In genomic region chr12:102633083-102633501, GRCm38 (mm10) we compare ENCODE assay signal across 10 mouse cellular contexts.
DNase-seq lines count a peak whose midpoint lies in the region; ATAC-seq lines count a peak whose summit lies in the region.
"Had no signal": no experiment of that assay in that cellular context is flagged by ENCODE, and none has a peak within 500 bp of the region (broad histone marks: within the 10 kb centered on the region; RNA-seq: fewer than 3 reads in every experiment).

No protein-coding gene starts in this region.

- H3K9ac ChIP-seq in forebrain, embryonic 15.5 days (replicated peaks), result no peak overlapping the region
- H3K9ac ChIP-seq in forebrain, embryonic 12.5 days, result no peak overlapping the region
- H3K9ac ChIP-seq in neural tube, embryonic 14.5 days (replicated peaks; ENCODE audit: low read depth, low read length), result no peak overlapping the region
- no peak overlapping the region for H3K9ac ChIP-seq in neural tube, embryonic 15.5 days (replicated peaks)
- H3K9ac ChIP-seq: limb, embryonic 12.5 days; stomach, embryonic 15.5 days had no signal

- H3K36me3 ChIP-seq in forebrain, embryonic 15.5 days, result no peaks in the 10 kb centered on the region
- no peaks in the 10 kb centered on the region for H3K36me3 ChIP-seq in forebrain, embryonic 12.5 days (replicated peaks)
- H3K36me3 ChIP-seq in neural tube, embryonic 14.5 days (ENCODE audit: control insufficient read depth, insufficient read depth, low read length), result no peaks in the 10 kb centered on the region
- no peaks in the 10 kb centered on the region for H3K36me3 ChIP-seq in neural tube, embryonic 15.5 days
- H3K36me3 ChIP-seq: limb, embryonic 12.5 days; stomach, embryonic 15.5 days had no signal

- H3K27ac ChIP-seq in forebrain, embryonic 15.5 days (replicated peaks), result 0 out of 2 replicates have a peak overlapping the region, but pooled peaks have one; percentile 8
- H3K27ac ChIP-seq in forebrain, embryonic 12.5 days, result no peak overlapping the region
- no peak overlapping the region for H3K27ac ChIP-seq in neural tube, embryonic 14.5 days (ENCODE audit: low read depth, low read length)
- no peak overlapping the region for H3K27ac ChIP-seq in neural tube, embryonic 15.5 days (replicated peaks)
- H3K27ac ChIP-seq: limb, embryonic 12.5 days; stomach, embryonic 15.5 days had no signal

- 0 out of 2 replicates have a peak, but pooled peaks have one; percentile 18 for ATAC-seq in forebrain, embryonic 15.5 days (replicated peaks)
- no peak for ATAC-seq in forebrain, embryonic 12.5 days (ENCODE audit: low FRiP score)
- ATAC-seq in neural tube, embryonic 14.5 days (ENCODE audit: low read depth), result 0 out of 2 replicates have a peak, but pooled peaks have one; percentile 19
- ATAC-seq in neural tube, embryonic 15.5 days (ENCODE audit: low FRiP score), result no peak
- no peak for ATAC-seq in erythroblast, adult 5-6 weeks (replicated peaks; ENCODE audit: low FRiP score, poor library complexity, severe bottlenecking)

- H3K9me3 ChIP-seq in forebrain, embryonic 15.5 days, result no peaks in the 10 kb centered on the region
- no peaks in the 10 kb centered on the region for H3K9me3 ChIP-seq in forebrain, embryonic 12.5 days
- H3K9me3 ChIP-seq in neural tube, embryonic 14.5 days (ENCODE audit: control insufficient read depth, low read length), result no peaks in the 10 kb centered on the region
- no peaks in the 10 kb centered on the region for H3K9me3 ChIP-seq in neural tube, embryonic 15.5 days (replicated peaks)
- H3K9me3 ChIP-seq: limb, embryonic 12.5 days; stomach, embryonic 15.5 days had no signal

- H3K4me3 ChIP-seq in forebrain, embryonic 15.5 days, result no peak overlapping the region
- no peak overlapping the region for H3K4me3 ChIP-seq in forebrain, embryonic 12.5 days (replicated peaks)
- no peak overlapping the region for H3K4me3 ChIP-seq in neural tube, embryonic 14.5 days (ENCODE audit: low read depth, low read length)
- H3K4me3 ChIP-seq in neural tube, embryonic 15.5 days (replicated peaks), result no peak overlapping the region
- H3K4me3 ChIP-seq: limb, embryonic 12.5 days; stomach, embryonic 15.5 days had no signal

- no peaks in the 10 kb centered on the region for H3K27me3 ChIP-seq in forebrain, embryonic 15.5 days
- H3K27me3 ChIP-seq in forebrain, embryonic 12.5 days, result no peaks in the 10 kb centered on the region
- no peaks in the 10 kb centered on the region for H3K27me3 ChIP-seq in neural tube, embryonic 14.5 days (ENCODE audit: control insufficient read depth, insufficient read depth, low read length)
- no peaks in the 10 kb centered on the region for H3K27me3 ChIP-seq in neural tube, embryonic 15.5 days (replicated peaks)
- H3K27me3 ChIP-seq: limb, embryonic 12.5 days; stomach, embryonic 15.5 days had no signal

- H3K4me2 ChIP-seq in forebrain, embryonic 15.5 days (replicated peaks), result no peak overlapping the region
- H3K4me2 ChIP-seq in forebrain, embryonic 12.5 days, result no peak overlapping the region
- no peak overlapping the region for H3K4me2 ChIP-seq in neural tube, embryonic 14.5 days (ENCODE audit: low read depth, low read length)
- no peak overlapping the region for H3K4me2 ChIP-seq in neural tube, embryonic 15.5 days
- H3K4me2 ChIP-seq: limb, embryonic 12.5 days; stomach, embryonic 15.5 days had no signal

- H3K4me1 ChIP-seq in forebrain, embryonic 15.5 days, result peaks cover 24% of the 10 kb centered on the region
- H3K4me1 ChIP-seq in forebrain, embryonic 12.5 days, result peaks cover 13% of the 10 kb centered on the region
- peaks cover 5% of the 10 kb centered on the region; the same call in 1 of the 2 replicates for H3K4me1 ChIP-seq in neural tube, embryonic 14.5 days (ENCODE audit: control insufficient read depth, insufficient read depth, low read length)
- H3K4me1 ChIP-seq in neural tube, embryonic 15.5 days, result peaks cover 33% of the 10 kb centered on the region
- H3K4me1 ChIP-seq: limb, embryonic 12.5 days; stomach, embryonic 15.5 days had no signal

- 41% methylated on average over 4 of the region's 4 CpGs for WGBS in forebrain, embryonic 15.5 days
- WGBS in forebrain, embryonic 12.5 days, result 65% methylated on average over 4 of the region's 4 CpGs
- WGBS in neural tube, embryonic 14.5 days, result 50% methylated on average over 4 of the region's 4 CpGs
- WGBS in neural tube, embryonic 15.5 days, result 40% methylated on average over 4 of the region's 4 CpGs

- DNase-seq in cerebellum, postnatal 10 days, result peak; percentile 78 to 83
- DNase-seq in kidney, postnatal 4 days, result peak; percentile 46 to 50
- no peak for DNase-seq in heart, postnatal 4 days

Comparison
In these comparisons a context has a peak if more than half of its experiments do, and no peak if none do; other contexts are left out.
1. ATAC-seq: peak in forebrain, embryonic 15.5 days (single experiment) and neural tube, embryonic 14.5 days (single experiment); none in forebrain, embryonic 12.5 days (single experiment), neural tube, embryonic 15.5 days (single experiment) and erythroblast, adult 5-6 weeks (single experiment).